Mouse (Mus musculus): ENCODE measurements around the gene Ncmap. TPM values are rescaled to one million over a fixed set of nuclear protein-coding genes. Genes with fewer than 3 reads are reported as not detected.
"Not testable (repeated sequence)": the region's sequence is repeated elsewhere in the genome, so short reads cannot be mapped to it uniquely, and the experiment has no call there.

Ncmap gene
- polyA plus RNA-seq, 1 experiment, result not detected

GRCm38 (mm10) chr4:135362828-135363227 is 35.2 kb downstream of the Ncmap start:
- no peak overlapping the region for H3K27ac ChIP-seq (ENCODE audit: insufficient read depth, low read depth, low read length)
- WGBS, result 31% methylated on average over 6 of the region's 6 CpGs
- peaks cover 4% of the 10 kb centered on the region; the same call in 1 of the 2 replicates for H3K4me1 ChIP-seq (ENCODE audit: control insufficient read depth, insufficient read depth, low read length)
- TF ChIP-seq CTCF (IDR thresholded peaks at IDR 0.05; ENCODE audit: insufficient read depth, low read depth, low read length) (no peak), POLR2A (IDR thresholded peaks at IDR 0.05; ENCODE audit: insufficient read depth, low read depth, low read length) (no peak)
- H3K4me3 ChIP-seq (ENCODE audit: insufficient read depth, low read depth, low read length), result no peak overlapping the region

- 85% methylated on average over 12 of the region's 12 CpGs for WGBS
- Histone ChIP-seq H3K4me1 (ENCODE audit: control insufficient read depth, insufficient read depth, low read length) (peaks cover 4% of the 10 kb centered on the region; the same call in 1 of the 2 replicates), H3K4me3 (ENCODE audit: insufficient read depth, low read depth, low read length) (no peak overlapping the region), H3K27ac (ENCODE audit: insufficient read depth, low read depth, low read length) (no peak overlapping the region)
- no peak for TF ChIP-seq POLR2A (IDR thresholded peaks at IDR 0.05; ENCODE audit: insufficient read depth, low read depth, low read length)
- no peak for TF ChIP-seq CTCF (IDR thresholded peaks at IDR 0.05; ENCODE audit: insufficient read depth, low read depth, low read length)
These were observed 36.3 kb downstream of the Ncmap start for GRCm38 (mm10) chr4:135361722-135362121.

GRCm38 (mm10) chr4:135358736-135359135 is 39.3 kb downstream of the Ncmap start:
- Histone ChIP-seq H3K4me1 (ENCODE audit: control insufficient read depth, insufficient read depth, low read length) (peaks cover 7% of the 10 kb centered on the region; the same call in 1 of the 2 replicates), H3K4me3 (ENCODE audit: insufficient read depth, low read depth, low read length) (no peak overlapping the region), H3K27ac (ENCODE audit: insufficient read depth, low read depth, low read length) (no peak overlapping the region)
- peak; percentile 22; the same call in 1 of the 2 replicates for TF ChIP-seq CTCF (IDR thresholded peaks at IDR 0.05; ENCODE audit: insufficient read depth, low read depth, low read length)
- no peak for TF ChIP-seq POLR2A (IDR thresholded peaks at IDR 0.05; ENCODE audit: insufficient read depth, low read depth, low read length)
- WGBS, result 1% methylated on average over 6 of the region's 6 CpGs

GRCm38 (mm10) chr4:135357221-135357920 is 40.7 kb downstream of the Ncmap start:
- TF ChIP-seq POLR2A (IDR thresholded peaks at IDR 0.05; ENCODE audit: insufficient read depth, low read depth, low read length) (no peak), CTCF (IDR thresholded peaks at IDR 0.05; ENCODE audit: insufficient read depth, low read depth, low read length) (no peak)
- H3K4me3 ChIP-seq (ENCODE audit: insufficient read depth, low read depth, low read length), result no peak overlapping the region
- no peak overlapping the region for H3K27ac ChIP-seq (ENCODE audit: insufficient read depth, low read depth, low read length)
- WGBS, result 77% methylated on average over 12 of the region's 12 CpGs
- peaks cover 3% of the 10 kb centered on the region; the same call in 1 of the 2 replicates for H3K4me1 ChIP-seq (ENCODE audit: control insufficient read depth, insufficient read depth, low read length)

- Histone ChIP-seq H3K27ac (ENCODE audit: insufficient read depth, low read depth, low read length) (no peak overlapping the region), H3K4me1 (ENCODE audit: control insufficient read depth, insufficient read depth, low read length) (peaks cover 5% of the 10 kb centered on the region), H3K4me3 (ENCODE audit: insufficient read depth, low read depth, low read length) (no peak overlapping the region)
- TF ChIP-seq CTCF (IDR thresholded peaks at IDR 0.05; ENCODE audit: insufficient read depth, low read depth, low read length), result no peak
- no peak for TF ChIP-seq POLR2A (IDR thresholded peaks at IDR 0.05; ENCODE audit: insufficient read depth, low read depth, low read length)
- WGBS, result 82% methylated on average over 9 of the region's 9 CpGs
These were observed 42.0 kb downstream of the Ncmap start for GRCm38 (mm10) chr4:135355886-135356550.

- H3K27ac ChIP-seq (ENCODE audit: insufficient read depth, low read depth, low read length); H3K4me3 ChIP-seq (ENCODE audit: insufficient read depth, low read depth, low read length); H3K4me1 ChIP-seq (ENCODE audit: control insufficient read depth, insufficient read depth, low read length): not testable (repeated sequence)
These were observed 43.3 kb downstream of the Ncmap start for GRCm38 (mm10) chr4:135354751-135355150.

GRCm38 (mm10) chr4:135353794-135354450 is 44.1 kb downstream of the Ncmap start:
- WGBS, result 17% methylated on average over 12 of the region's 12 CpGs
- TF ChIP-seq POLR2A (IDR thresholded peaks at IDR 0.05; ENCODE audit: insufficient read depth, low read depth, low read length) (no peak), CTCF (IDR thresholded peaks at IDR 0.05; ENCODE audit: insufficient read depth, low read depth, low read length) (no peak)
- H3K4me3 ChIP-seq (ENCODE audit: insufficient read depth, low read depth, low read length), result peak overlapping the region; percentile 85
- peaks cover 5% of the 10 kb centered on the region for H3K4me1 ChIP-seq (ENCODE audit: control insufficient read depth, insufficient read depth, low read length)
- peak overlapping the region; percentile 89 for H3K27ac ChIP-seq (ENCODE audit: insufficient read depth, low read depth, low read length)

- under 1% methylated on average over 69 of the region's 69 CpGs for WGBS
- H3K4me1 ChIP-seq (ENCODE audit: control insufficient read depth, insufficient read depth, low read length), result peaks cover 5% of the 10 kb centered on the region
- TF ChIP-seq CTCF (IDR thresholded peaks at IDR 0.05; ENCODE audit: insufficient read depth, low read depth, low read length), result no peak
- peak; percentile 67; the same call in 1 of the 2 replicates for TF ChIP-seq POLR2A (IDR thresholded peaks at IDR 0.05; ENCODE audit: insufficient read depth, low read depth, low read length)
- H3K4me3 ChIP-seq (ENCODE audit: insufficient read depth, low read depth, low read length), result peak within 1 kb of the TSS; percentile 99
- H3K27ac ChIP-seq (ENCODE audit: insufficient read depth, low read depth, low read length), result peak within 1 kb of the TSS; percentile 89
These were observed 44.8 kb downstream of the Ncmap start, which contains the start of gene Srrm1 for GRCm38 (mm10) chr4:135353066-135353793. Gene Srrm1 (minus strand): TSS chr4:135353321.

All from olfactory bulb, adult 2 months (tissue).